Mouse (Mus musculus): ENCODE measurements around the gene Fabp7. TPM values are rescaled to one million over a fixed set of nuclear protein-coding genes. Genes with fewer than 3 reads are reported as not detected.

The Fabp7 gene
- total RNA-seq (2023; ENCODE audit: inconsistent age) = not detected in 4 replicates

GRCm38 (mm10) chr10:57784876-57785150, at the start of gene Fabp7:
Gene Fabp7 (plus strand): TSS chr10:57784881.

GRCm38 (mm10) chr10:57794018-57794417, 9.3 kb downstream of the Fabp7 start, which contains the start of gene Smpdl3a:
Gene Smpdl3a (plus strand): TSS chr10:57794335.

Other genes with a start within 250 kb of the Fabp7 start
- 51.7 to 65.3 TPM (median 55.4 TPM) in 4 replicates for gene Pkib, start 152.9 kb upstream of the Fabp7 start, total RNA-seq (2023; ENCODE audit: inconsistent age)
- gene Smpdl3a, start 9.5 kb downstream of the Fabp7 start, total RNA-seq (2023; ENCODE audit: inconsistent age) = 14.6 to 21.0 TPM (median 18.6 TPM) in 4 replicates

Data from B cell, adult (primary cell).